Mouse (Mus musculus): ENCODE measurements around the gene Gm20388.

DNA sequence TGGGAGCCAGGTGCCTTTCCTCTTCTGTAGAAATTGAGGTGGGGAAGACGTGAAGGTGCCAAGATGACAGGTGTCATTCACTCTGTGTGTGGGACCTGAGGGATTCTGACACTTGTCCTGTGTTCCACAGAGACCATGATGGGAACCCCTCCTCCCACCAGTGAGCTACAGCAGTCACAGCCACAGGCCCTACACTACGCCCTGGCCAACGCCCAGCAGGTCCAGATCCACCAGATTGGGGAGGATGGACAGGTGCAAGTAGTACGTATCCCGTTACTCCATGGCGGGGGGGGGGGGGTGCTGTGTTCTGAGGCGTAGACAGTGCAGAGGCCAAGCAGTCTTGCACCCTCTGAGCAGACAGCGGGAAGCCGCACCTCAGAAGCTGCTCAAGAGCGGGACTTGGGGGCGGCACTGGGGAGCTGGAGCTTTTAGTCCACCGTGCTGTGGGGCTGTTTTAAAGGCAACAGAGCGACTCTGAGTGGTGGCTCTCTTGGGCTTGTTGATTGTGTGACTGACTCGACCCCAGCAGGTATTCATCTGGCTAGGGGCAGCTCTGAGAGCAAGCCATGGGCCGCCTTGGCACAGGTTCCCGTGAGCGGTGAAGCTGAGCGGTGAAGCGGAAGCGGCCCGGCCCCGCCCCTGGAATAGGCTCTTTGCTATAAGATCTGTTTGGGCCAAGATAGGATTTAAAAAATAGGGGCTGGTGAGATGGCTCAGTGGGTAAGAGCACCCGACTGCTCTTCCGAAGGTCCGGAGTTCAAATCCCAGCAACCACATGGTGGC is 2095.0 kb downstream of the Gm20388 start:
- TF ChIP-seq CTCF (IDR thresholded peaks at IDR 0.05; ENCODE audit: extremely low read depth, insufficient read depth, low read length) (no peak), POLR2A (IDR thresholded peaks at IDR 0.05; ENCODE audit: extremely low read depth, insufficient read depth, low read length) (no peak)

Measured in cortical plate, adult 2 months (tissue).